Mouse (Mus musculus): ENCODE results near the gene Maml3. TPM values are rescaled to one million over a fixed set of nuclear protein-coding genes. Genes with fewer than 3 reads are reported as not detected.

Maml3 gene
- total and polyA plus RNA-seq, 3 experiments: 0.81 to 1.8 (median 0.98) TPM

DNA sequence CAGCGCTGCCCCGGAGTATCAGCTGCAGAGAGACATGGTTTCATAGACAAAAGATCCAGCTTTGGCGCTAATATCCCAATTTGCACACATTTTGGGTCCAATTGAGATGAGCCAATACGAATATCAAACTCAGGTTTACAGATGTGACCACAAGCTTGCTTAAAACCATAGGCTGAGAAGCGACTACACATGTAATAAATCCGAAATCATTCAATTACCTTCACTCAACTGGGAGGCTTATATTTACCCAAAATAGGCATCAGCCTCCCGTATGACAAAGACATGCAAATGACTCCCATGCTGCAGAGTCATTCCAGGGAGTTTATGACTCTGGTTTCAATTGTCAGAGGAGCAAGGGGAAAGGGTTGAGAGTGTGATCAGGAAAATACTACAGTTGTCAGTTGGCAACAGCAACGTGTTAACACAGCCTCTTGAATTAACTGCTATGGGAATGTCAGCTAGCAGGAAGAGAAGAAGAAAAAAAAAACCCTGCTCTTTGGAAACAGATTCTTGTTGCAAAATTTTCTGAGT lies 224.3 kb downstream of the Maml3 start:
- Histone ChIP-seq H3K9ac (ENCODE audit: insufficient read depth, low read depth) (no peak overlapping the region), H3K79me2 (replicated peaks; ENCODE audit: control insufficient read depth, extremely low read depth, insufficient read depth, poor library complexity, severe bottlenecking) (no peaks in the 10 kb centered on the region), H3K4me3 (replicated peaks in 1 of 3; ENCODE audit: low read depth in 2 of 3, low read length in 2 of 3, poor library complexity in 1 of 3) (no peak overlapping the region), H3K9me3 (replicated peaks; ENCODE audit: low read length) (no peaks in the 10 kb centered on the region), H3K36me3 (replicated peaks in 1 of 2; ENCODE audit: control insufficient read depth in 1 of 2, insufficient read depth in 1 of 2, low read length in 1 of 2) (no peaks in the 10 kb centered on the region), H3K27ac (ENCODE audit: insufficient read depth, low read depth) (no peak overlapping the region), H3K4me1 (ENCODE audit: control insufficient read depth in 1 of 2, insufficient read depth in 2 of 2) (peaks cover 5 to 14% of the 10 kb centered on the region in 2 experiments; a peak in 2 of 4 replicates), H3K4me2 (ENCODE audit: insufficient read depth, low read depth, poor library complexity, severe bottlenecking) (no peak overlapping the region), H3K27me3 (replicated peaks) (no peaks in the 10 kb centered on the region)
- dilution Hi-C loops (cut with MboI; ENCODE audit: extremely low pct_ligation_motif_present, extremely low pct_unique_long_range_greater_than_20kb, low sequenced_read_pairs) (no loop called here), in situ Hi-C loops (cut with MboI; ENCODE audit: low pct_ligation_motif_present, low pct_unique_long_range_greater_than_20kb, low sequenced_read_pairs) (no loop called here)
- TF ChIP-seq GABPA (IDR thresholded peaks at IDR 0.05; ENCODE audit: insufficient replicate concordance, low read depth, low read length): no peak
- TF ChIP-seq ZKSCAN1 (IDR thresholded peaks at IDR 0.05; ENCODE audit: borderline replicate concordance, low read depth, low read length): no peak
- TF ChIP-seq NELFE (IDR thresholded peaks at IDR 0.05; ENCODE audit: low read depth, low read length): no peak
- no peak for TF ChIP-seq MAZ (IDR thresholded peaks at IDR 0.05; ENCODE audit: low read depth, low read length)
- no peak for TF ChIP-seq CTCF (conservative IDR thresholded peaks at IDR 0.05 in 1 of 2, IDR thresholded peaks at IDR 0.05 in 1 of 2; ENCODE audit: low read depth in 2 of 2, low read length in 2 of 2)
- TF ChIP-seq JUND (conservative IDR thresholded peaks at IDR 0.05; ENCODE audit: low read depth, low read length): no peak
- TF ChIP-seq E2F4 (IDR thresholded peaks at IDR 0.05; ENCODE audit: insufficient replicate concordance, low read depth, low read length): no peak
- no peak for TF ChIP-seq POLR2A (IDR thresholded peaks at IDR 0.05; ENCODE audit: low read depth, low read length)
- no peak for TF ChIP-seq ELF1 (IDR thresholded peaks at IDR 0.05; ENCODE audit: low read depth, low read length)
- no peak for TF ChIP-seq NRF1 (IDR thresholded peaks at IDR 0.05; ENCODE audit: low read depth, low read length)
- TF ChIP-seq ZC3H11A (IDR thresholded peaks at IDR 0.05; ENCODE audit: low read depth, low read length): no peak
- no peak for DNase-seq (ENCODE audit: extremely low read depth)

DNA sequence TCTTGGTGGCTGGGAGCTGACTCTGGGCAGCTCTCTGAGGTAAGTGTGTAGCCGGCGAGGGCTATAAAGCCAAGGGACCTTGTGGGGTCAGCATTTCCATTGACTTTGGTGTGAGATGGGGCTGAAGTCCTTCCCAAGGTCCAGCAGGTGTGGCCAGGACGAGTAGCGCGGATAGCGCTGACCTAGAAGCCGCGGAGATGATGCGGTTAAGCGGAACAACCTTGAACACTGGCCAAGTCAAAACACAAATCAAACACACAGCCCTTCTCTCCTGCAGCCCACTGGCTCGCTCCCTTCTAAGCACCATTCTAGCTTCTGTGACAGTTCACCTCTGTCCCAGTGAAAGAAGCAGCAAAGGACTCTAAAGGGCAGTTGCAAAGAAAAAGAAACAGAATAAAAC lies 225.7 kb downstream of the Maml3 start:
- Histone ChIP-seq H3K4me1 (ENCODE audit: control insufficient read depth in 1 of 2, insufficient read depth in 2 of 2) (peaks cover 2 to 14% of the 10 kb centered on the region in 2 experiments; a peak in 2 of 4 replicates), H3K4me2 (ENCODE audit: insufficient read depth, low read depth, poor library complexity, severe bottlenecking) (no peak overlapping the region), H3K4me3 (replicated peaks in 1 of 3; ENCODE audit: low read depth in 2 of 3, low read length in 2 of 3, poor library complexity in 1 of 3) (no peak overlapping the region), H3K79me2 (replicated peaks; ENCODE audit: control insufficient read depth, extremely low read depth, insufficient read depth, poor library complexity, severe bottlenecking) (no peaks in the 10 kb centered on the region), H3K9ac (ENCODE audit: insufficient read depth, low read depth) (no peak overlapping the region), H3K27me3 (replicated peaks) (no peaks in the 10 kb centered on the region), H3K9me3 (replicated peaks; ENCODE audit: low read length) (no peaks in the 10 kb centered on the region), H3K27ac (ENCODE audit: insufficient read depth, low read depth) (no peak overlapping the region), H3K36me3 (replicated peaks in 1 of 2; ENCODE audit: control insufficient read depth in 1 of 2, insufficient read depth in 1 of 2, low read length in 1 of 2) (no peaks in the 10 kb centered on the region)
- TF ChIP-seq ZNF384 (IDR thresholded peaks at IDR 0.05; ENCODE audit: low read depth, low read length) (no peak), ZKSCAN1 (IDR thresholded peaks at IDR 0.05; ENCODE audit: borderline replicate concordance, low read depth, low read length) (no peak), USF1 (IDR thresholded peaks at IDR 0.05; ENCODE audit: low read depth, low read length) (no peak), HCFC1 (IDR thresholded peaks at IDR 0.05; ENCODE audit: low read depth, low read length) (no peak), MAFK (IDR thresholded peaks at IDR 0.05; ENCODE audit: insufficient replicate concordance, low read length) (no peak), IRF4 (IDR thresholded peaks at IDR 0.05; ENCODE audit: low read depth, low read length) (no peak), SIN3A (IDR thresholded peaks at IDR 0.05; ENCODE audit: low read length) (no peak), TBP (conservative IDR thresholded peaks at IDR 0.05; ENCODE audit: low read depth, low read length) (no peak), ZMIZ1 (IDR thresholded peaks at IDR 0.05; ENCODE audit: low read depth, low read length) (no peak), CHD1 (IDR thresholded peaks at IDR 0.05; ENCODE audit: low read depth, low read length) (no peak), NRF1 (IDR thresholded peaks at IDR 0.05; ENCODE audit: low read depth, low read length) (no peak), EP300 (IDR thresholded peaks at IDR 0.05; ENCODE audit: low read length) (no peak), TCF12 (IDR thresholded peaks at IDR 0.05; ENCODE audit: low read depth, low read length) (no peak)
- in situ Hi-C loops (cut with MboI; ENCODE audit: low pct_ligation_motif_present, low pct_unique_long_range_greater_than_20kb, low sequenced_read_pairs): no loop called here
- no peak for DNase-seq (ENCODE audit: extremely low read depth)
- dilution Hi-C loops (cut with MboI; ENCODE audit: extremely low pct_ligation_motif_present, extremely low pct_unique_long_range_greater_than_20kb, low sequenced_read_pairs): no loop called here

All from CH12.LX (cell line).